Mouse (Mus musculus): ENCODE measurements around the gene Slc28a3. TPM values are rescaled to one million over a fixed set of nuclear protein-coding genes. Genes with fewer than 3 reads are reported as not detected.

Gene Slc28a3
- polyA plus RNA-seq, 1 experiment = 1.5 TPM

- no peak for TF ChIP-seq CTCF (IDR thresholded peaks at IDR 0.05; ENCODE audit: control insufficient read depth, insufficient read depth, insufficient replicate concordance, low read depth, low read length)
- no peak for TF ChIP-seq POLR2A (IDR thresholded peaks at IDR 0.05; ENCODE audit: control insufficient read depth, low read depth, low read length)
- H3K4me3 ChIP-seq (ENCODE audit: control insufficient read depth, low read depth, low read length) = no peak overlapping the region
- H3K4me1 ChIP-seq (ENCODE audit: control insufficient read depth, insufficient read depth, low read length) = no peaks in the 10 kb centered on the region
- H3K27ac ChIP-seq (ENCODE audit: control insufficient read depth, insufficient read depth, low read depth, low read length) = no peak overlapping the region
- no peaks in the 10 kb centered on the region for H3K27me3 ChIP-seq (ENCODE audit: control insufficient read depth, insufficient read depth, low read length)
- H3K36me3 ChIP-seq (ENCODE audit: control insufficient read depth, insufficient read depth, low read length) = no peaks in the 10 kb centered on the region
Measured at GRCm38 (mm10) chr13:58523761-58524117, 86.9 kb downstream of the Slc28a3 start.

DNA sequence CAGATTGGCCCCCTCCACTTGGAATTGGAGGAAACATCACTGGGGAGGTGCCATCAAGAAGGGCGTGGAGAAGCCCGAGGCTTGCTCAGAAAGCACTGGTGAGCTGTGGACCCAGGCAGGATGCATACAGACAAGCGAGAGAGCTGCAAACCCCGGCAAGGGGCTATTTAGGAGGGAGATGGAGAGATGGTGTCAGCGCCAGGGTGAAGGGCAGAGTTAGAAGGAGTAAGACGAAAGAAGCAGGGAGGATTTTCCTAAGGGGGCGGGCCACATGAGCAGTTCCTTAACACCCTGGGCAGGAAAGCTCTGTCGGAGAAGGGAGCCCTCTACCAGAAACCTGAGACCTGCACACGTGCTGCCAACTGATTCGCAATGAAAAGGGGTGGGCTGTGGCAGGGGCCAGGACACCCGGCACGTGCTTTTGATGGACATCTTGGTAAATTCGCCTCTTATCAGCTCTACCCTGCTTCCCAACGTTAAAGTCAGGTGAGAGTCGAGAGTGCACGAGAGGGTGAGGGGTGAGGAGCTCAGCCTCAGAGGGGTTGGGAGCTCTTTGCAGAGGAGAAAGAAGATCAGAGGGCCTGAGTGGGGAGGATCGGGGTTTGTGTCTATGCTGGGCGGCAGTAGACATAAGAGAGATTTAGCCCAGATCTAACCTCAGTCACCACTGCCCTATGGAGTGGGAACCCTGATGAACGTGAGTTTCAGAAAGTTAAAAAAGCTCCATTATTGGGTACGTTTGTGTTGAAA lies 87.5 kb downstream of the Slc28a3 start:
- no peak overlapping the region for H3K4me3 ChIP-seq (ENCODE audit: control insufficient read depth, low read depth, low read length)

GRCm38 (mm10) chr13:58521331-58522030 lies 89.2 kb downstream of the Slc28a3 start:
- peaks cover 6% of the 10 kb centered on the region for H3K4me1 ChIP-seq (ENCODE audit: control insufficient read depth, insufficient read depth, low read length)
- no peak overlapping the region for H3K27ac ChIP-seq (ENCODE audit: control insufficient read depth, insufficient read depth, low read depth, low read length)
- H3K4me3 ChIP-seq (ENCODE audit: control insufficient read depth, low read depth, low read length) = no peak overlapping the region
- no peaks in the 10 kb centered on the region for H3K36me3 ChIP-seq (ENCODE audit: control insufficient read depth, insufficient read depth, low read length)
- H3K27me3 ChIP-seq (ENCODE audit: control insufficient read depth, insufficient read depth, low read length) = no peaks in the 10 kb centered on the region
- no peak for TF ChIP-seq CTCF (IDR thresholded peaks at IDR 0.05; ENCODE audit: control insufficient read depth, insufficient read depth, insufficient replicate concordance, low read depth, low read length)
- no peak for TF ChIP-seq POLR2A (IDR thresholded peaks at IDR 0.05; ENCODE audit: control insufficient read depth, low read depth, low read length)

More for the DNA sequence above, 87.5 kb downstream of the Slc28a3 start:
- no peaks in the 10 kb centered on the region for H3K27me3 ChIP-seq (ENCODE audit: control insufficient read depth, insufficient read depth, low read length)
- H3K4me1 ChIP-seq (ENCODE audit: control insufficient read depth, insufficient read depth, low read length) = peaks cover 4% of the 10 kb centered on the region
- no peaks in the 10 kb centered on the region for H3K36me3 ChIP-seq (ENCODE audit: control insufficient read depth, insufficient read depth, low read length)
- H3K27ac ChIP-seq (ENCODE audit: control insufficient read depth, insufficient read depth, low read depth, low read length) = no peak overlapping the region
- TF ChIP-seq CTCF (IDR thresholded peaks at IDR 0.05; ENCODE audit: control insufficient read depth, insufficient read depth, insufficient replicate concordance, low read depth, low read length) = no peak

GRCm38 (mm10) chr13:58520580-58521330 lies 89.9 kb downstream of the Slc28a3 start:
- Histone ChIP-seq H3K4me1 (ENCODE audit: control insufficient read depth, insufficient read depth, low read length) (peaks cover 6% of the 10 kb centered on the region), H3K27ac (ENCODE audit: control insufficient read depth, insufficient read depth, low read depth, low read length) (no peak overlapping the region), H3K27me3 (ENCODE audit: control insufficient read depth, insufficient read depth, low read length) (no peaks in the 10 kb centered on the region), H3K36me3 (ENCODE audit: control insufficient read depth, insufficient read depth, low read length) (no peaks in the 10 kb centered on the region), H3K4me3 (ENCODE audit: control insufficient read depth, low read depth, low read length) (no peak overlapping the region)
- no peak for TF ChIP-seq POLR2A (IDR thresholded peaks at IDR 0.05; ENCODE audit: control insufficient read depth, low read depth, low read length)
- no peak for TF ChIP-seq CTCF (IDR thresholded peaks at IDR 0.05; ENCODE audit: control insufficient read depth, insufficient read depth, insufficient replicate concordance, low read depth, low read length)

- H3K4me3 ChIP-seq (ENCODE audit: control insufficient read depth, low read depth, low read length) = no peak overlapping the region
- H3K27ac ChIP-seq (ENCODE audit: control insufficient read depth, insufficient read depth, low read depth, low read length) = no peak overlapping the region
- H3K4me1 ChIP-seq (ENCODE audit: control insufficient read depth, insufficient read depth, low read length) = peaks cover 6% of the 10 kb centered on the region
- TF ChIP-seq CTCF (IDR thresholded peaks at IDR 0.05; ENCODE audit: control insufficient read depth, insufficient read depth, insufficient replicate concordance, low read depth, low read length) = no peak
- no peaks in the 10 kb centered on the region for H3K27me3 ChIP-seq (ENCODE audit: control insufficient read depth, insufficient read depth, low read length)
- H3K36me3 ChIP-seq (ENCODE audit: control insufficient read depth, insufficient read depth, low read length) = no peaks in the 10 kb centered on the region
Measured at GRCm38 (mm10) chr13:58520028-58520427, 90.6 kb downstream of the Slc28a3 start.

- TF ChIP-seq CTCF (IDR thresholded peaks at IDR 0.05; ENCODE audit: control insufficient read depth, insufficient read depth, insufficient replicate concordance, low read depth, low read length) = peak; percentile 23; the same call in 1 of the 2 replicates
- TF ChIP-seq POLR2A (IDR thresholded peaks at IDR 0.05; ENCODE audit: control insufficient read depth, low read depth, low read length) = no peak
- H3K27ac ChIP-seq (ENCODE audit: control insufficient read depth, insufficient read depth, low read depth, low read length) = no peak overlapping the region
- H3K4me1 ChIP-seq (ENCODE audit: control insufficient read depth, insufficient read depth, low read length) = peaks cover 6% of the 10 kb centered on the region
- H3K4me3 ChIP-seq (ENCODE audit: control insufficient read depth, low read depth, low read length) = no peak overlapping the region
- H3K27me3 ChIP-seq (ENCODE audit: control insufficient read depth, insufficient read depth, low read length) = no peaks in the 10 kb centered on the region
- no peaks in the 10 kb centered on the region for H3K36me3 ChIP-seq (ENCODE audit: control insufficient read depth, insufficient read depth, low read length)
Measured at GRCm38 (mm10) chr13:58516277-58516676, 94.4 kb downstream of the Slc28a3 start.

- no peak for TF ChIP-seq CTCF (IDR thresholded peaks at IDR 0.05; ENCODE audit: control insufficient read depth, insufficient read depth, insufficient replicate concordance, low read depth, low read length)
- TF ChIP-seq POLR2A (IDR thresholded peaks at IDR 0.05; ENCODE audit: control insufficient read depth, low read depth, low read length) = no peak
- H3K4me3 ChIP-seq (ENCODE audit: control insufficient read depth, low read depth, low read length) = no peak overlapping the region
- no peaks in the 10 kb centered on the region for H3K36me3 ChIP-seq (ENCODE audit: control insufficient read depth, insufficient read depth, low read length)
- H3K27me3 ChIP-seq (ENCODE audit: control insufficient read depth, insufficient read depth, low read length) = no peaks in the 10 kb centered on the region
- no peak overlapping the region for H3K27ac ChIP-seq (ENCODE audit: control insufficient read depth, insufficient read depth, low read depth, low read length)
- H3K4me1 ChIP-seq (ENCODE audit: control insufficient read depth, insufficient read depth, low read length) = peaks cover 6% of the 10 kb centered on the region
Measured at GRCm38 (mm10) chr13:58515635-58516034, 95.0 kb downstream of the Slc28a3 start.

Data from testis, adult 2 months (tissue).